Mouse (Mus musculus) fat pad, adult 2 months (tissue): ENCODE measurements around the gene Ier3.
"Not testable (repeated sequence)": the region's sequence is repeated elsewhere in the genome, so short reads cannot be mapped to it uniquely, and the experiment has no call there.

ENCODE experiments used
- DNase-seq: peaks from one replicate; pipeline ENCODE4 v3.0.0-alpha.2; 2011; ENCODE audit warnings: low read depth, low spot score; ENCODE audit errors: extremely low read depth

Ier3 gene

GRCm38 (mm10) chr17:35835424-35836140, 14.1 kb downstream of the Ier3 start:
- no peak for DNase-seq

DNA sequence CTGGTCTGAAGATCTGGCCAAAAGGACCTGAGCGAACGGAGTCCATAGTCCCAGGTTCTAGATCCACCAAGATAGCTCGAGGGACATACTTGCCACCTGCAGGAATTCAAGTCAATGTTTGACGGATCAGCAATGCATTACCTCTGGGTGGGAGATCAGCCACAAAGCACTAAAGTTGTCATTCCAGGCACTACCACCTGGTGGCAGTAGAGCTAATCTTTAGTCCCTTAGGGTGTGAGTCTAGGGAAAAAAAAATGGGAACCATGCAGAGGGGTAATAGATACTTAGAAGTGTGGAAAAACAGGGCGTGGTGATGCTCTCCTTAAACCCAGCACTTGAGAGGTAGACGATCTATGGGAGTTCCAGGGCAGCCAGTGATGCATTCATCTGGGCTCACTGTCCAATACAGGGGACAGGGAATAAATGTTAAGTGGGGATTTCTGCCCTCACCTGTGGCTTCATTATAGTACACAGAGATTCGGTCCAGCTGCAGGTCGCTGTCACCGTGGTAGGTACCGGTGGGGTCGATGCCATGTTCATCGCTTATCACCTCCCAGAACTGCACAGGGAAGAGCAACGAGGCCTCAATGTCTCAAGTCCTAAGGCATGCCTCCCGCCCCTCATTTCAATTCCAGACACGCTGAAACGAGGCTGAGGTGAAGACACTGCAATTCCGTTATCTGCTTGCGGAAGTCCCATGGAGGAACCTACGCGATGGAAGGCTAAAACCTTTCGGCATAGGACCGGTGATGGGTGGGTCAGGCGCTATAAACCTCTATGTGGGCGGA, 14.9 kb downstream of the Ier3 start:
- DNase-seq = no peak

GRCm38 (mm10) chr17:35836991-35837422, 15.5 kb downstream of the Ier3 start:
- no peak for DNase-seq

DNA sequence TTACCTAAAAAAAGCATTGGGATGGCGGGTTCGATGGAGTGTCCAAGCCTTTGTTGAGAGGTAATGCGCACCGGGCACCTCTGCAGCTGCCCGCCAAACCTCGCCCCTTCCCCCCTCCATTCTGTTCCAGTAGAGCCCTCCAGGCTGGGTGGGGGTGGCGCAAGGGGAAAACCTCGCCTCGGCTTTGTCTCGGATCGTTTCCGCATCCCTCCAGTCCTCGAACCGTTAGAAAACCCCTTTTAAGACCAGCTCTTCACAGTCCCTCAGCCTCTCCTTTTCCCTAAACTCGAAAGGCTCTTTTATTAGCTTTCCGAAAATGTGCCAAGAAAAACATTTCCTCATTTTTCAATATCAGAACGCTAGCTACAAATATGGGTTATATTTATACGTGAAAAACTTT, 16.0 kb downstream of the Ier3 start:
- no peak for DNase-seq

DNA sequence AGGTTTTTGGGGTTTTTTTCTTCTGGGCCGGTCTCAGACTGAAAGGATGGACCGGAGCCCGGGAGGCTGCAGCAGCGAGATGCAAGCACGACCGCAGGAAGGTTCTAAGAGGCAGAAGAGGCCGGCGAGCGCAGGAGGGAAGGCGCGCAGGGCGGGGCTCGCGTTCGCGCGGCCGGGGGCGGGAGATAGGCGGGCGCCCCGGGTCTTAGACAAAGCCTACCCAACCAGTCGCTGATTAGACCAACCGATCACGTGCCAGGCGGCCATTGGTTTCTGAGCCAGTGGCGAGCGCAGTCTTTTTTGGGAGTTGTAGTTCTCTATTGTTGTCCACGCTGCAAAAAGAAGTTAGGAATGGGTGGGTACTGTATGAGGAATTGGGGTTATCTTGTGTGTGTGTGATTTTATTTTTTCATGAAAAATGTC, 16.6 kb downstream of the Ier3 start, which contains the start of gene Tubb5:
Gene Tubb5 (minus strand): TSS at position 185 of the 423 bp plus-strand sequence.
- no peak for DNase-seq

DNA sequence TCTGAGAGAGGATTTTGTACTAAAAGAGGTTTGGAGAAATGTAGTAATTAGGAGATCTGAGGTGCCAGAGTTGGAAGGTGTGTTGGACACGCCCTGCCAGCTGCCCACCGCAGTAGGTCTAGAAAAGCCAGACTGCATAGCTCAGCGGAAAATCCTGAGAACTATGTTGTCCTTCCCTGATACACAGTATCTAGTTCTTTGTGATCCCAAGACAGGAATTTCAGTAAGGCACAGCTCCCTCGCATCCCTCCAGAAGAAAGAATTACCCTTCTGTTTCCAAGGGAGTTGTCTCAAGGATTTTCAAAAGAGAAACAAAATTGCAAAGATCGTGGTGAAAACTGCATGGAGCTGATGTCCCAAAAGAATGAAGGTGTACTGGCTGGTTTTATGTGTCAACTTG, 17.1 kb downstream of the Ier3 start:
- no peak for DNase-seq

DNA sequence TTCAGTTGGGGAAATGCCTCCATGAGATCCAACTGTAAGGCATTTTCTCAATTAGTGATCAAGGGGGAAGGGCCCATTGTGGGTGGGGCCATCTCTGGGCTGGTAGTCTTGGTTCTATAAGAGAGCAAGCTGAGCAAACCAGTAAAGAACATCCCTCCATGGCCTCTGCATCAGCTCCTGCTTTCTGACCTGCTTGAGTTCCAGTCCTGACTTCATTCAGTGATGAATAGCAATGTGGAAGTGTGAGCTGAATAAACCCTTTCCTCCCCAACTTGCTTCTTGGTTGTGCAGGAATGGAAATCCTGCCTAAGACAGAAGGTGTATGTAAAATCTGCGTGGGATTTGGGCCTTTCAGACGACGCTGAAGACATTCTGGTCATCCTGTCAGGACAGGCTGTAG, 17.5 kb downstream of the Ier3 start:
- DNase-seq = not testable (repeated sequence)

GRCm38 (mm10) chr17:35840561-35840960, 19.1 kb downstream of the Ier3 start:
- no peak for DNase-seq

- peak; percentile 95 for DNase-seq
Observed at GRCm38 (mm10) chr17:35841076-35841950, 19.8 kb downstream of the Ier3 start, which contains the start of gene Mdc1. Gene Mdc1, plus strand, starts transcription at chr17:35841515.

GRCm38 (mm10) chr17:35842006-35842405, 20.5 kb downstream of the Ier3 start:
- no peak for DNase-seq

DNA sequence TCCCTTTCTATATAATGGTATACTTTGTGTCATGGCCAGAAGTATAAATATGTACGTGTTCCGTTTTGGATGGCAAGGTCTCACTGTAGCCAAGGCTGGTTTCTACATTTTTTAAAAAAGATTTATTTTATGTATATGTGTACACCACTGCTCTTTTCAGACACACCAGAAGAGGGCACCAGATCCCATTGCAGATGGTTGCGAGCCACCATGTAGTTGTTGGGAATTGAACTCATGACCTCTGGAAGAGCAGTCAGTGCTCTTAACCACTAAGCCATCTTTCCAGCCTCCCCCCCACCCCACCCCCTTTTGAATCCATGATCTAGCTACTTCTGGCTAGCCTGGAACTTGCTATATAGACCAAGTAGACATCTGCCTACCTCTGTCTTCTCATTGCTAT, 22.0 kb downstream of the Ier3 start:
- no peak for DNase-seq

GRCm38 (mm10) chr17:35848112-35848511, 26.6 kb downstream of the Ier3 start:
- no peak for DNase-seq

DNA sequence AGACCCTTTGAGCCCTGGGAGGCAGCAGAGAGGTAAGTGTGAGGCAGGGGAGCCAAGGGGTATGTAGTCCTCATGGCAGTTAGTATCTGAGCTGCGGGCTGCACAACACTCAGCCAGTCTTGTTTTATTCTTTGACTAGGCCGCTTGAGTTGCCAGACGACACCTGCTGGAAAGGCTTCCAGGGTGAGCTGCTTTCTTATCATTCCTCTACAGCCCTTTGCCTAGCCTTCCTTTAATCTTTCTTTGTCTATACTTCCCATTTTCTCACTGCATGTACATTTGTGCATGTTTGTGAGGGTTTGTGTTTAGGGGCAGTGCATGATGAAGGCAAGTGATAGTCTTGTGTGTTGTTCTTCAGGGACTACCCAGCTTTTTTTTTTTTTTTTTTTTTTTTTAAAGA, 29.5 kb downstream of the Ier3 start:
- DNase-seq = no peak

DNA sequence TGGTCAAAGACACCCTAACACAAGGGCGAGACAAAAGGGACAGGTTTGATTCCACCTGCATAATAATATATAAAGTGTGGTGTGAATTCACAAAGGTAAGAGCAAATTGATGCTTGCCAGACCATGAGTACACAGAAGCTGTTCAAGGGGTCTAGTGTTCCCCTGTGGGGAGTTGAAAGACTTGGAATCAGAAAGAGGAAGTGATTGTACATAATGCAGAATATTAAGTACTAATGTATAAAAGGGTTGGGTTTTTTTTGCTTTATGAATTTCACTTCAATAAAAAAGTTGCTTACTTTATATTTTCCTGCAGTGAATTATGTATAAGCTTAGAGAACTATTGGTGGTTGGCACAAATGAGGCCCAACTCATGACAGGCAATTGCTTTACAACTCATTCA, 37.9 kb downstream of the Ier3 start:
- DNase-seq = no peak

- DNase-seq = no peak
Observed at GRCm38 (mm10) chr17:35859835-35860234, 38.4 kb downstream of the Ier3 start.

DNA sequence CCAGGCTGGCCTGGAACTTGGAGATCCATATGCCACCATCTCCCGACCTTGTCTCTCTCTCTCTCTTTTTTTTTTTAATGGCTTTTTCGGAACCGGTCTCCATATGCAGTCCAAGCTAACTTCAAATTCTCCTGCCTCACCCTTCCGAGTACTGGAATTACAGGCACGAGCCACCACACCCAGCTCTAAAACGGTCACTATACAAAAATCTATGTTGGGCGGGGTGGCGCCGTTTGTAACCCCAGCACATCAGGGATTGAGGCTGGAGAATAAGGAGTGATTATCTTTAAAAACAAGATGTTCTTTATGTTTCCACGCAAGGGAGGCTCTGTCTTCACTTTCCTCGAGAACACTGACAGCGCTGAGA, 39.3 kb downstream of the Ier3 start:
- no peak for DNase-seq

DNA sequence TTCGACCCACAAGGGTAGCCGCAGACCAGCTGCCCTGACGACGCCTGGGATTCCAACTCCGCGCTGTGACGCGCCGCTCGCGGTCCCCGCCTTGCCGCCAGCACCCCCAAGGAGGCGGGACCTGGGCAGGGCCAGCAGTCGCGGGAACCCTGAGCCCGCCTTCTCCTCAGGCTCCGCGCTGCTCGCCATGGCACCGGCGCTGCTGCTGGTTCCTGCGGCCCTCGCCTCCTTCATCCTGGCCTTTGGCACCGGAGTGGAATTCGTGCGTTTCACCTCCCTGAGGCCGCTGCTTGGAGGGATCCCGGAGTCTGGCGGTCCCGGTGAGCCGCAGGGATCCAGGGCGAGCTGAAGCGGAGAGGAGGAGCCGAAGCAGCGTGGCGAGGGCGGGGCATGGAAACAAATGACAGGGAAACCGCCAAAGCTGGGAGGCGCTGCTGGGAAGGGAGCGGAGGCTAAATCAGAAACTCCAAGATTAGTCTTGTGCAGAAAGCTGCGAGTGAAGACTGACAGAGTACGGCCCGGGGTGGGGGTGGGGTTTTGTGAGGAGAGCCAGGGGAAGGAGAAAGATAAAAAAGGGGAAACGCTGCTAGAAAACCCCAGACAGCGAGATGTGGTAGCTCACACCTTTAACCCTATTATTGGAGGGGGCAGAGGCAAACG, 39.8 kb downstream of the Ier3 start, which contains the start of gene Nrm:
Gene Nrm (plus strand): TSS at position 121 of the 660 bp plus-strand sequence.
- DNase-seq = no peak

DNA sequence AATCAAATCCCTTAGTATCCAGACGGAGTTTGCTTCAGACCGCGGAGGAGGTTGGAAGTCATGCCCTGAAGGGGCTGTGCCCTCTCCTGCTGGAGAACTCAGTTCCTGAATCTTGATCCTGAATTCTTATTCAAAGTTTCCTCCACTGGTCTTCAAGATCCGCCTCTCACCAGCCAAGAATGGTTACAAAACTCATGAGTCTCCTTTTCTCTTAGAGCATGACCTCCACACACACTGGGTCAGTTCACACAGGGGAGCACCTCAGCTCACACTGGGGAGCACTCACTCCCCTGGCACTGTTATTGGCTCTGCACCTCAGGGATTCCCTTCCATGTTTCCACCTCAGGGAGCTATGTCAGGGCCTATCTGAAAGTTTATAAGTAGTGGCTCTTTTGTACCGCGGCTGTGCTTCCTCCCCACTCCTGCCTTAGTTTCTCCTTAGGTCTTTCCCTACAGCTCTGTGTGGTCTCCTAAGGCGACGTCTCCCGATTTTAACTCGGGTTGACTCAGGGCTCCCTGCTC, 43.4 kb downstream of the Ier3 start:
- DNase-seq = no peak

- DNase-seq = no peak
Observed at GRCm38 (mm10) chr17:35865481-35866280, 44.2 kb downstream of the Ier3 start, which contains the start of gene Ppp1r18. Gene Ppp1r18, plus strand, starts transcription at chr17:35865593.
